Mouse (Mus musculus): ENCODE data around the gene B3glct.

GRCm38 (mm10) chr5:149679886-149680285 is 1.9 kb downstream of the B3glct start:
- TF ChIP-seq USF1 (IDR thresholded peaks at IDR 0.05; ENCODE audit: low read depth, low read length) (no peak), SIN3A (IDR thresholded peaks at IDR 0.05; ENCODE audit: low read length) (no peak), EP300 (IDR thresholded peaks at IDR 0.05; ENCODE audit: low read depth in 1 of 2, low read length in 2 of 2) (no peak), TBP (IDR thresholded peaks at IDR 0.05; ENCODE audit: low read depth, low read length) (no peak), CTCF (IDR thresholded peaks at IDR 0.05 in 2 of 3, conservative IDR thresholded peaks at IDR 0.05 in 1 of 3; ENCODE audit: control insufficient read depth in 1 of 3, insufficient read depth in 1 of 3, low read depth in 2 of 3, low read length in 3 of 3, poor library complexity in 1 of 3, severe bottlenecking in 1 of 3) (no peak), POLR2A (IDR thresholded peaks at IDR 0.05; ENCODE audit: control insufficient read depth in 1 of 2, insufficient read depth in 1 of 2, low read depth in 1 of 2, low read length in 2 of 2, poor library complexity in 1 of 2) (no peak), SMC3 (IDR thresholded peaks at IDR 0.05; ENCODE audit: low read depth, low read length) (no peak)

Data from MEL (cell line).